Mouse (Mus musculus) embryonic fibroblast, embryonic 13.5 days (primary cell): Measurements from ENCODE around the gene Ccm2l. TPM values are rescaled to one million over a fixed set of nuclear protein-coding genes. Genes with fewer than 3 reads are reported as not detected.

Experiments used
- H3K27ac ChIP-seq: 2 replicates; pipeline ENCODE4 v1.5.1; 2012; ENCODE audit warnings: low read length, control low read depth, inconsistent platforms; ENCODE audit not compliant: insufficient read depth
- H3K4me1 ChIP-seq: 2 replicates; pipeline ENCODE4 v1.6.1; 2011; ENCODE audit warnings: low read length; ENCODE audit not compliant: control insufficient read depth, insufficient read depth
- H3K4me3 ChIP-seq: 2 replicates; pipeline ENCODE4 v1.5.1; 2011; ENCODE audit warnings: mild to moderate bottlenecking, control low read depth, low read length; ENCODE audit not compliant: insufficient read depth
- CTCF ChIP-seq: IDR thresholded peaks from 2 replicates; pipeline ENCODE4 v1.5.1; 2011; ENCODE audit warnings: mild to moderate bottlenecking, control low read depth, low read length, moderate library complexity, borderline replicate concordance; ENCODE audit not compliant: insufficient read depth
- POLR2A ChIP-seq: IDR thresholded peaks from 2 replicates; pipeline ENCODE4 v1.6.1; 2011; ENCODE audit warnings: low read depth, mild to moderate bottlenecking, control low read depth, low read length, moderate library complexity
- polyA plus RNA-seq: library from polyadenylated mRNA; stranded (reverse); fragments of >200 nt; gene quantifications from 2 replicates; pipeline ENCODE4 v1.2.4, GENCODE M21; 2011; ENCODE audit warnings: low read depth; ENCODE audit not compliant: missing spikeins, insufficient read length

Gene Ccm2l
- polyA plus RNA-seq, 1 experiment, result not detected

DNA sequence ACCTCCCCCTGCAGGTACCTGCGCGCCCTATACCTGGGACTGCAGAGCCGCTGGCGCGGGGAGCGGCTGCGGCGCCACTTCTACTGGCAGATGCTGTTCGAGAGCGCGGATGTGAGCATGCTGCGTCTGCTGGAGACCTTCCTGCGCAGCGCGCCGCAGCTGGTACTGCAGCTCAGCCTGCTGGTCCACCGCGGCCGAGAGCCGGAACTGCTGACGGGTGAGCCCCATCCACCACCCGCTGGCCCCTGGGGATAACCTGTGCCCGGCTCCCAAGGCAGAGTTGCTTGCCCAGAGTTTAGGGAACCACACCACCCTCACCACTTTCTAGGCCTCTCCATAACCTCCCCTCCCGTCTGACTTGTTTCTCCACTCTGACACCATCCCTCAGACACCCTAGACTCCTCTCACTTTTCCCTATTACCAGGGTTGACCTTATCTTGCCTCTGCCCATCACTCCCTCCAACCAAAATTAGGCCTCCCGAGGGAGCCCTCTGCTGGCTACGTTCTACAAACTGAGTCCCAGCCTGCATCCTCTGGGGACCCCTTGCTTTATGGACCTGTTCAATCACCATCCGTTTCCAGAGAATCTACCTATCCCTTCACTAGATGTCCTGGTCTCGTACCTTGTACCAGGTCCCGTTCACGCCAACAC is 12.9 kb upstream of the Ccm2l start:
- H3K4me3 ChIP-seq, result no peak overlapping the region
- TF ChIP-seq POLR2A (no peak), CTCF (no peak)

DNA sequence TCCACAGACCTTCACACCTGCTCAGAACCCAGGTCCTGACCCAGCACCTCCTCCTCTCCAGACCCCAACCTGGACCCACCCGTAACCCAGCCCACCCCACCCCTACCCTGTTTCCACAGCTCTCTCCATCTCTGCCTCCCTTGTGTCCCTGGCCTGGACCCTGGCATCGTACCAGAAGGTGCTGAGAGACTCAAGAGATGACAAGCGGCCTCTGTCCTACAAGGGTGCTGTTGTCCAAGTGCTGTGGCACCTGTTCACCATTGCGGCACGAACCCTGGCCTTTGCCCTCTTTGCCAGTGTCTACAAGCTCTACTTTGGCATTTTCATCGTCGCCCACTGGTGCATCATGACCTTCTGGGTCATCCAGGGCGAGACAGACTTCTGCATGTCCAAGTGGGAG is 11.9 kb upstream of the Ccm2l start:
- no peaks in the 10 kb centered on the region for H3K4me1 ChIP-seq
- H3K4me3 ChIP-seq, result no peak overlapping the region
- no peak overlapping the region for H3K27ac ChIP-seq
- TF ChIP-seq CTCF (no peak), POLR2A (no peak)

More for the DNA sequence above, 12.9 kb upstream of the Ccm2l start:
- H3K4me1 ChIP-seq, result no peaks in the 10 kb centered on the region
- no peak overlapping the region for H3K27ac ChIP-seq

DNA sequence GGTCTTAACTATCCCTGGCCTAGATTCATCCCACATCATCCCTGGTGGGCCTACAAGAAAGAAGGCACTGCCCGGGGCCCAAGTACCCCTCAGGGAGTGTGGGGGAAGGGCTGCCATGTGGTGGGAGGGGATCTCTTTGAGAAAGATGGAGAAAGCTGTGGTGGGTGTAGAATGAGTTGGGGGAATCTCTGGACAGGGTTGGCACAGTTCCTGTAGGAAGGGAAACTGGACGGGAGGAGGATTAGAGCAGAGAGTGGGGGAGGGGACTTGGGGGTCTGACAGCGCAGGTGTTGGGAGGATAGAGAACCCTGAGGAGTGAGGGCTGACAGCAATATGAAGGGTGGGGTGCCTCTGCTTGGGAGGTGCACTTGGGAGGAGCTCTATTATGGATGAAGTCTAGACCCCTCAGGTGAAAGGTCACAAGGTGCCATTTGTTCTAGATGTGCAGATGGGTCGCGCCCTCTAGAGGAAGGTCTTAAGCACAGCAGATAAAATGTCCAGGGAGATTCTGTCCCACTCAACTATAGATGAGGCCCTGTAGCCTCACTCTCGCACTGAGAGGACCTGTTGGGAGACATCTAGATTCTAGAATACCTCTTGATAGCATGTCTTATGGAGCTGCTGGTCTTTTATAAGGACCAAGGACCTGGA is 10.4 kb upstream of the Ccm2l start:
- Histone ChIP-seq H3K4me1 (no peaks in the 10 kb centered on the region), H3K27ac (no peak overlapping the region), H3K4me3 (no peak overlapping the region)
- TF ChIP-seq POLR2A (no peak), CTCF (no peak)

- Histone ChIP-seq H3K4me1 (no peaks in the 10 kb centered on the region), H3K27ac (no peak overlapping the region), H3K4me3 (no peak overlapping the region)
- no peak for TF ChIP-seq CTCF
- TF ChIP-seq POLR2A, result no peak
Observed at GRCm38 (mm10) chr2:153058365-153058764, 7.4 kb upstream of the Ccm2l start.

DNA sequence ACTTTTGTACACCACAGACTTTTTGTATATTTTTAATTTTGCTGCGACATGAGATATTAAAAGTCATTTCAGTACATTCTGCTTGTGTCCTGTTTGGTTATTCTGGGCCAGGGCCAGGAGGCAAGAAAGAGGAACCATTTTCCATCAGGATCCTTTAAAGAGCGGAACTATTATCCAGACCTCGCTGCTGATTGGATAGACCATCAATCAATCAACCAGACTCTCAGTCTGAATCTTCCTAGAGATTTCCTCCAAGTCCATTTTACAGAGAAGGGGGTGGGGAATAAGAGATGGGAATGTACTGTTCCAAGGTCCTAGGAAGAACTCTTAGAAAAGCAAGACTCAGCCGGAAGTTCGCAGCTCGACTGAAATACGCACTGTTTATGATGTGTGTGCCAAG is 5.5 kb upstream of the Ccm2l start:
- no peak overlapping the region for H3K27ac ChIP-seq
- no peak for TF ChIP-seq CTCF
- no peak for TF ChIP-seq POLR2A
- no peak overlapping the region for H3K4me3 ChIP-seq
- H3K4me1 ChIP-seq, result no peaks in the 10 kb centered on the region

DNA sequence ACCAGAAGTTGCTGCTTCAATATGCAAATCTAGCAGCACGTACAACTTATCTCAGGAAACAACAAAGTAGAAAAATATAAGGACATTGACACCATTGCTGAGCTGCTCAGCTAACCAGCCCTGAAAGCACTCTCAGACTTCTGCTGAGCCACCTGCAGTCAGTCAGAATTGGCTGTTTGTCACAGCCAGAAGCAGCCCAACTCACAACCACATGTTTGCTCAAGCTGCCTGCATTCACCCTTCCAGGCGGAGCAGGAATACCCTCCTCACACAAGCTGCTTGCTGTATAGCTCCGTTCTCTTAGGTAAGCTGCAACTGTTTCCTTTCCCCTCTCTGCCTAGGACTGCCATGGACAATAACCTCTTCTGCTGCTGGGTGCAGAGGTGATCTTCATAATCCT is 2.4 kb upstream of the Ccm2l start:
- Histone ChIP-seq H3K4me3 (no peak overlapping the region), H3K4me1 (no peaks in the 10 kb centered on the region), H3K27ac (no peak overlapping the region)
- TF ChIP-seq POLR2A, result no peak
- TF ChIP-seq CTCF, result no peak

DNA sequence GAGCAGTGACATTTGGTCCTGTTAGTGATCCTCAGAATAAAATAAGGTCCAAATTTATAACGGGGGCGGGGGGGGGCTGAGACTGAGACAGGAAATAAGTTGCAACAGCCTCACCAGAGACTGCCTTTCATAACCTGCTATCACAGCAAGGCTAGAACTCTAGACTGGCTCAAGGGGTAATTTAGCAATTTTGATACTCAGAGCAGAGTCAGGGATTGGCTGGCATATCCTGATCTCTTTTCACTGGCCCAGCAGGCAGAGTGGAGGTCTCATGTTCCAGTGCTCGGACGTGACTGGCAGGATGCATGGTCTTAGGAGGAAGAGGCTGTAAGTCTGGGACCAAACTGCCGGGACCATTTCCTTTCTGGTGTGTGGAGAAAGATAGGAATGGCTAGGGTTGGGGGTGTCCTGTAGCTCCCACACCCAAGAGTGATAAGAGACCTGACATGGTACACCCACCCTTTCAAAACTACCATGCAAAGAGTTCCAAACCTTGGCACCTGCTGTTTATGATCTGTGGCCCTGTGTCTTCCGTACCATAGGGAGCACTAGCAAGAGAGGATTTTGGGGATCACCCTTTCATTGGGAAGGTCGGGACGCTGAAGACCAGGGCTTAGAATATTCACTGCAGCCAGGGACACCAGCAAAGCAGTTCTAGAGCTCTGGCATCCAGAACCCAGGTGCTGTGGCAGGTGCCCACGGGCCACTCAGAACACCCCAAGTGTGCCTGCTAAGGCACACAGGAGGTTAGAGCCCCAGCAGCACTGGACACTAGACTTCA is 1.4 kb upstream of the Ccm2l start:
- Histone ChIP-seq H3K4me1 (no peaks in the 10 kb centered on the region), H3K27ac (no peak overlapping the region), H3K4me3 (no peak overlapping the region)
- no peak for TF ChIP-seq CTCF
- no peak for TF ChIP-seq POLR2A

- TF ChIP-seq CTCF, result no peak
- TF ChIP-seq POLR2A, result no peak
- Histone ChIP-seq H3K4me1 (no peaks in the 10 kb centered on the region), H3K27ac (no peak overlapping the region), H3K4me3 (no peak overlapping the region)
Observed at GRCm38 (mm10) chr2:153066991-153067390, 1.2 kb downstream of the Ccm2l start.

- Histone ChIP-seq H3K27ac (no peak overlapping the region), H3K4me3 (no peak overlapping the region), H3K4me1 (no peaks in the 10 kb centered on the region)
- peak; percentile 63; the same call in 1 of the 2 replicates for TF ChIP-seq CTCF
- TF ChIP-seq POLR2A, result no peak
Observed at GRCm38 (mm10) chr2:153070762-153071490, 5.2 kb downstream of the Ccm2l start.
